Mouse (Mus musculus): Measurements from ENCODE around the gene Syf2.

Gene Syf2

DNA sequence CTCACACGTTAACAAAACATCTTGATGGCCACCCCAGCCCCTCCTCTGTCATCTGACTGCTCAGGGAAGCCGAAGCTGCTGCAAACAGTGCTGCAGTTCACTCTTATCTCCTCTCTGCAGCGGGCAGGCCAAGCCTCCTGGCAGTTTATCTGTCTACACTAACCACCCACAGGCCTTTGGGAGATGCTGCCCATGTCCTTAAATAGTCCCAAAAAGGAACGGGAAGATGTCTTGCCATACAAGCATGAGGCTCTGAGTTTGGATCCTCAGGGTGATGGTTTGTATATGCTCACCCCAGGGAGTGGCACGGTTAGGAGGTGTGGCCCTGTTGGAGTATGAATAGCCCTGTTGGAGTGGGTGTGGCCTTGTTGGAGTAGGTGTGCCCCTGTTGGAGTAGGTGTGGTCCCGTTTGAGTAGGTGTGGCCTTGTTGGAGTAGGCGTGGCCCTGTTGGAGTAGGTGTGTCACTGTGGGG lies 51.3 kb downstream of the Syf2 start:
- TF ChIP-seq GATA4 (IDR thresholded peaks at IDR 0.05; ENCODE audit: insufficient replicate concordance, low read length), result no peak

DNA sequence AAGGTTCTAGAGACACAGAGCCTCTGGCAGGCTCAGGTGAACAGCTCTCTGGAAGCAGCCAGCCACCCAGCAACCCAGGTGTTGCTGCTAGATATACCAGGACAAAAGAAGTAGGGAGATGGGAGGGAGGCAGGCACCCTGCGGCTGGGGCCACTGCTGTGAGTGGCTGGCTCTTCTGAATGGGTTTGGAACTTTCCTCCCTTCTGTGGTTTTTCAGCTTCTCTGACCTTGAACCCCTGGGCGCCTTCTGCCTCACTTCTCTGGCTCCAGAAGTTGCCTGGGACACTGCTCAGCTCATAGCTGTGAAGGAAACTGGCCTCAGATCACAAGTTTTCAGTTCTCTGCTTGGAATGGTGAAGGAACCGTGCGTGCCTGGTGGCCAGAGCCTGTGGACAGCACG lies 52.4 kb downstream of the Syf2 start:
- no peak for TF ChIP-seq GATA4 (IDR thresholded peaks at IDR 0.05; ENCODE audit: insufficient replicate concordance, low read length)

DNA sequence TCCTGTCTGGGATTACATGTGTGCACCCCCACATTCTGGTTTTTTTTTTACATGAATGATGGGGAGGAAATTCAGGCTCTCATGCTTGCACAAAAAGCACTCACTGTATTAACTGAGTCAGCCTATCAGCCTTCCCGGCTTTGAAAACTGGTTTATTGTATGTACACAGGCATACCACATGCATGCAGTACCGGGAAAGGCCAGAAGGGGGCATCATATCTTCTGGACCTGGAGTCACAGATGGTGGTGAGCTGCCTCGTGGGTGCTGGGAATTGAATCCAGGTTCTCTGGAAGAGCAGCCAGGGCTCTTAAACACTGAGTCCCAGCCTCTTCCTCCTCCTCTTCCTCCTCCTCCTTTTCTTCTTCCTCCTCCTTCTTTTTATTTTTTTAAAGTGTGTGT lies 53.9 kb downstream of the Syf2 start:
- no peak for TF ChIP-seq GATA4 (IDR thresholded peaks at IDR 0.05; ENCODE audit: insufficient replicate concordance, low read length)

DNA sequence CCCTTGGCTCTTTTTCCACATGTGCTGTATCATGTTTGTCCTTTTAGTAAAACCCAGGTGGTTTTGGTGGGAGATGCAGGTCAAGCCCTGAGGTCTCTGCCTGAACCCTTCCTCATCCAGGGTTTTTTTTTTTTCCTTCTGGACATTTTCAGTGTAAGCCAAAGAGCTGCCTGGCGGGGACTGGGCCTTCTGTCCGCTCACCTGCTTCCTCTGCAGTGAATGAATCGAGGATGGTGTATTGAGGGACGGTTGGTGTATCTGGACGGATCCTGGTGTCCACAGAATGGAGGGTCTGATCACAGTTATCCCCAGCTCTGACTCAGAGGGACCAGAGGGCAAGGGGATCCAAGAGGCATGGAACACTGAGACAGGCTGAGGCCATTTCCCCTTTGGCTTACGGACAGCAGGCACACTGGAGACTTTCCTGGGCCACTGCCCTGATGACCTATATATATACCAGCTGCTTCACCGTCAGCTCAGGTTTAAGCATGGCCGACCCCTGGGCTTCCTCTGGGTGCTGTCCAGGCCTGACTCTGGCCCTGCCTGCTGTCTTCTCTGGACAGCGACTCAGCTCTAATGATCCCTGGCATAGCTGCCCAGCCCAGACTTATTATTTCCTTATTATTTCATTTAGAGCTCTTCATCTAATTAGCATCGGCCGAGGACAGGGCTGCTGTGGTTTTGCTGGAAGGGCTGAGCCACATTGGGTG lies 55.1 kb downstream of the Syf2 start:
- no peak for TF ChIP-seq GATA4 (IDR thresholded peaks at IDR 0.05; ENCODE audit: insufficient replicate concordance, low read length)

DNA sequence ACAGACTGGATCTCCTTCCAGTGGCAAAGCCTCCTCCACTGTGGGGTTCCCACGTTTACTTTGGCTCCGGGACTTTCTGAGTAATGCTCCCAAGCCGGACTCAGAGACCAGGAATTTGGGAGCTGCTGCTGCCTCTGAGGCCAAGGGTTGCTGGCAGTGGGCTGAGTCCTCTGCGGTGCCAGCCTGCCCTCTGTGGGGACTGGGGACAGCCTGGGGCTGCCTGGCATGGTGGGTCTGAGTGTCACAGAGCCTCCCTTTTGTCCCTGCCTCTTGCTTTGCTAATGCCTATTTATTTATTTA lies 55.6 kb downstream of the Syf2 start:
- no peak for TF ChIP-seq GATA4 (IDR thresholded peaks at IDR 0.05; ENCODE audit: insufficient replicate concordance, low read length)

DNA sequence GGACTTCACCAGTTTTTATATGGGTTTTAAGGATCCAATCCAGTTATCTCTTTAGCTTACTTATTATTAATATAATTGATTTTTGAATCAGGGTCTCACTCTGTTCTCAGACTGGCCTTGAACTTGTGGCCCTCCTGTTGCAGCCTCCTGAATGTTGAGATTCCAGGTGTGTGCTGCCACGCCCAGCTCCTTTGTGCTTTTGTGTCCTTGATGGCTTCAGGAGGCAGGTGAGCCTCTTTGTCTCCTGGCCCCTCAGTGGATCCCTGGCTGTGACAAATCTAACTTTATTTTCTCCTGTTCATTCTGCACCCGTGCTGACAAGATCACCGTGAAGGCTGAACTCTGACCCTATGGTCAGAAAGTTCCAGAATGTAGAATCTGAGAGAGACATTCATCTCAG lies 56.3 kb downstream of the Syf2 start:
- TF ChIP-seq GATA4 (IDR thresholded peaks at IDR 0.05; ENCODE audit: insufficient replicate concordance, low read length), result no peak
